Mouse (Mus musculus) embryonic fibroblast, embryonic 13.5 days (primary cell): ENCODE data around the gene Wee2. TPM values are rescaled to one million over a fixed set of nuclear protein-coding genes. Genes with fewer than 3 reads are reported as not detected.
A peak's percentile ranks its signal among the peaks of the same experiment; 100 is the strongest.

ENCODE experiments used
- H3K27ac ChIP-seq: 2 replicates; pipeline ENCODE4 v1.5.1; 2012; ENCODE audit warnings: low read length, control low read depth, inconsistent platforms; ENCODE audit not compliant: insufficient read depth
- H3K4me1 ChIP-seq: 2 replicates; pipeline ENCODE4 v1.6.1; 2011; ENCODE audit warnings: low read length; ENCODE audit not compliant: control insufficient read depth, insufficient read depth
- H3K4me3 ChIP-seq: 2 replicates; pipeline ENCODE4 v1.5.1; 2011; ENCODE audit warnings: mild to moderate bottlenecking, control low read depth, low read length; ENCODE audit not compliant: insufficient read depth
- CTCF ChIP-seq: IDR thresholded peaks from 2 replicates; pipeline ENCODE4 v1.5.1; 2011; ENCODE audit warnings: mild to moderate bottlenecking, control low read depth, low read length, moderate library complexity, borderline replicate concordance; ENCODE audit not compliant: insufficient read depth
- POLR2A ChIP-seq: IDR thresholded peaks from 2 replicates; pipeline ENCODE4 v1.6.1; 2011; ENCODE audit warnings: low read depth, mild to moderate bottlenecking, control low read depth, low read length, moderate library complexity
- polyA plus RNA-seq: library from polyadenylated mRNA; stranded (reverse); fragments of >200 nt; gene quantifications from 2 replicates; pipeline ENCODE4 v1.2.4, GENCODE M21; 2011; ENCODE audit warnings: low read depth; ENCODE audit not compliant: missing spikeins, insufficient read length

The Wee2 gene
- polyA plus RNA-seq, 1 experiment, result not detected

- no peak overlapping the region for H3K4me3 ChIP-seq
- H3K27ac ChIP-seq, result no peak overlapping the region
- no peak for TF ChIP-seq POLR2A
- no peak for TF ChIP-seq CTCF
- H3K4me1 ChIP-seq, result no peaks in the 10 kb centered on the region; the same call in none of the 2 replicates
Measured at GRCm38 (mm10) chr6:40432346-40433275, 6.3 kb upstream of the Wee2 start.

- H3K4me1 ChIP-seq, result no peaks in the 10 kb centered on the region; the same call in none of the 2 replicates
- TF ChIP-seq POLR2A (no peak), CTCF (no peak)
- peak overlapping the region; percentile 66 for H3K4me3 ChIP-seq
- no peak overlapping the region for H3K27ac ChIP-seq
Measured at GRCm38 (mm10) chr6:40434697-40435096, 4.2 kb upstream of the Wee2 start.

- Histone ChIP-seq H3K4me3 (peak overlapping the region; percentile 66), H3K4me1 (no peaks in the 10 kb centered on the region; the same call in none of the 2 replicates), H3K27ac (no peak overlapping the region)
- no peak for TF ChIP-seq POLR2A
- no peak for TF ChIP-seq CTCF
Measured at GRCm38 (mm10) chr6:40435151-40436046, 3.5 kb upstream of the Wee2 start.

- Histone ChIP-seq H3K4me3 (peak within 1 kb of the TSS; percentile 66), H3K4me1 (no peaks in the 10 kb centered on the region; the same call in none of the 2 replicates), H3K27ac (no peak within 1 kb of the TSS)
- TF ChIP-seq POLR2A (peak; percentile 72), CTCF (no peak)
Measured at GRCm38 (mm10) chr6:40436047-40436483, 2.8 kb upstream of the Wee2 start, which contains the start of gene E330009J07Rik. Gene E330009J07Rik, minus strand, starts transcription at chr6:40436135.

- Histone ChIP-seq H3K4me1 (no peaks in the 10 kb centered on the region; the same call in 1 of the 2 replicates), H3K27ac (no peak overlapping the region), H3K4me3 (no peak overlapping the region)
- TF ChIP-seq POLR2A, result no peak
- no peak for TF ChIP-seq CTCF
Measured at GRCm38 (mm10) chr6:40439731-40440130, 843 bp downstream of the Wee2 start.

GRCm38 (mm10) chr6:40441276-40441675, 2.4 kb downstream of the Wee2 start:
- H3K27ac ChIP-seq, result no peak overlapping the region
- no peak overlapping the region for H3K4me3 ChIP-seq
- H3K4me1 ChIP-seq, result no peaks in the 10 kb centered on the region
- TF ChIP-seq CTCF (no peak), POLR2A (no peak)

GRCm38 (mm10) chr6:40441755-40442154, 2.9 kb downstream of the Wee2 start:
- TF ChIP-seq CTCF (no peak), POLR2A (no peak)
- Histone ChIP-seq H3K4me1 (no peaks in the 10 kb centered on the region), H3K27ac (no peak overlapping the region), H3K4me3 (no peak overlapping the region)

GRCm38 (mm10) chr6:40443281-40443928, 4.5 kb downstream of the Wee2 start:
- TF ChIP-seq CTCF (no peak), POLR2A (no peak)
- Histone ChIP-seq H3K27ac (no peak overlapping the region), H3K4me3 (no peak overlapping the region), H3K4me1 (no peaks in the 10 kb centered on the region)

- Histone ChIP-seq H3K4me3 (no peak overlapping the region), H3K27ac (no peak overlapping the region), H3K4me1 (no peaks in the 10 kb centered on the region)
- no peak for TF ChIP-seq CTCF
- TF ChIP-seq POLR2A, result no peak
Measured at GRCm38 (mm10) chr6:40448626-40449025, 9.7 kb downstream of the Wee2 start.
